Mouse (Mus musculus) neutrophil, adult 5-6 weeks (primary cell): Measurements from ENCODE around the gene Numb. TPM values are rescaled to one million over a fixed set of nuclear protein-coding genes. Genes with fewer than 3 reads are reported as not detected.

Experiments used
- ATAC-seq: fragments of 151-379, 151-347 bp; 2 replicates; pipeline ENCODE4 v1.8.0; 2017; ENCODE audit warnings: mild to moderate bottlenecking, moderate TSS enrichment; ENCODE audit not compliant: insufficient number of reproducible peaks, poor library complexity, low FRiP score, severe bottlenecking; ENCODE audit errors: extremely low read depth
- total RNA-seq: library from RNA; stranded (forward); fragments of 200-1000 nt; gene quantifications from 2 replicates; pipeline ENCODE4 v1.2.3, GENCODE M21; 2017

The Numb gene
- total RNA-seq, 1 experiment from 2014 or later = 86.4 TPM

DNA sequence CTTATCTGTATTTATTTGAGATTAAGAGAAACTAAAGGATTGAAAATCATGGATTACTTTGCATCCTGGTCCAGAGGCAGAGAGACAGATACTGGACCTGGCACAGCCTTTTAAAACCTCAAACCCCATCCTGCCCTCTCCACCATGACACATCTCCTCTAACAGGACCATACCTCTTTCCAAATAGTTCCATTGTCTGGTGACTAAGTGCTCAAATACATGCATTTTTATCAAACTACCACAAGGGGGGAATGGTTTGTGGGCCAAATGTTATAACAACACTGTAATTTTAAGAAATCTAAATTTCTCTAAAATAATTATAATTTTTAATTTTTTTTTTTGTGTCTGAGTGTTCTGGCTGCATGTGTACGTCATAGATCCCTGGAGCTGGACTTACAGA is 57.2 kb downstream of the Numb start:
- no peak for ATAC-seq

GRCm38 (mm10) chr12:83861880-83862279 is 59.9 kb downstream of the Numb start:
- no peak for ATAC-seq

DNA sequence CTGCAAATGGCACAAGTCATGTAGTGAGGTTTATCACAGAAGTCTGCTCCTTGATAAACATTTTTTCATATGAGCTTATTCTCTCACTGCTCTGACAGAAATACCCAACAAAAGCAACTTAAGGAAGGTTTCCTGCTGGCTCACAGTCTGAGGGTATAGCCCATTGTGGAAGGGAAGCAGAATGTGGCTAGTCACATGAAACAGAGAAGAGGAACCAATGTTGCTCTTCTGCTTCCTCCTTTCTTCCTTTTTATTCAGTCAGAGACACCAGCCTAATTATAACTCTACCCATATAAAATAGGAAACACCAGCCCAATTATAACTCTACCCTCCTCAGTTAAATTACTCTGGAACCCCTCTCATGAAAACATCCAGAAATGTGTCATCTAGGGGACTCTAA is 61.0 kb downstream of the Numb start:
- ATAC-seq = peak; percentile 73; the same call in 1 of the 2 replicates

DNA sequence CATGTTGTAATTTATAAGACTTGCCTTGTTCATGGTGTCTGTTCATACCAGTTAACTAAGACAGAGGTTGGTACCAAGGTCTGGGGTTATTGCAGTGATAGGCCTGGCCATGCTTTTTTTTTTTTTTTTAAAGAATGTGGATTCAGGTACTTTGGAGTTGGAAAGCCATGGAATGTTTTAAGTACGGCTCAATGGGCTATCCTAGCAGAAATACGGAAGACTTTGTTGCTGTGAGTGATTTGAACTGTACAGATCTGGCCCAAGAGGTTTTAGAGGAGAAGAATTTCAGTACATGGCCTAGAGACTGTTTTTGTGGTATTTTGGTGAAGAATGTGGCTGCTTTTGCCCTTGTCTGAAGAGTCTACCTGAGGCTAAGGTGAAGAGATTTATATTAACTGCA is 63.7 kb downstream of the Numb start:
- no peak for ATAC-seq

DNA sequence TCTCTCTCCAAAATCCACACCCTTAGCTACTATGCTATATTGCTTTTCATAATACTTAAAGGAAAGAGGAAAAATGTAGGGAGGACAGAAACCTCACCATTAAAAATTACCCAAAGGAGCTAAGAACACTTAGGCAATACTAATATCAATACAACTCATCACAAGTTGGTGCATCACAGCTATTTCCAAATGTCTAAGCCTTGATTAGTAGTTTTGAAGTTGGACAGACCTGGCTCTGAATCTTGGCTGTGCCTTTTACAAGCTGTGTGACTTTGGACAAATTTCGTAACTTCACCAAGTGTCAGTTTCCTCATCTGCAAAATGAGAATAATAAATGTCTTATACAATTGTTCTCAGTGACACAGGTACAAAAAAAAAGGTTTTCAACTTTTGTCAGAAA is 66.5 kb downstream of the Numb start:
- no peak for ATAC-seq

DNA sequence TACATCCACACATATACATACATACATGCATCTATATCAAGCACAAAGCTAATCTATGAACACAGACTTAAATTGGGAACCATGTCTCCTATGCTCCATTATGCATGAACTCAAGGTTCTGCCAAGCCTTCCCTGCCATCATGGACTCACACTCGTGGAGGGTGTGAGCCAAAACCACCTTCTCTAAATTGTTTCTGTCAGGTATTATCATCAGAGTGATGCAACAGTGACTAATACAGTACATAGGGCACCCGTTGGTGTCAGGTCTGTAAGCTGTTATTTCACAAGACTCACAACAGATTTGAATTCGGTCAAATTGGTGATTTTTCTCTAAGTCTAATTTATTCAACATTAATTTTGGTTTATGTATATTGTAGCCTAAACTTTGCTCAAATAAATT is 67.5 kb downstream of the Numb start:
- ATAC-seq = no peak

DNA sequence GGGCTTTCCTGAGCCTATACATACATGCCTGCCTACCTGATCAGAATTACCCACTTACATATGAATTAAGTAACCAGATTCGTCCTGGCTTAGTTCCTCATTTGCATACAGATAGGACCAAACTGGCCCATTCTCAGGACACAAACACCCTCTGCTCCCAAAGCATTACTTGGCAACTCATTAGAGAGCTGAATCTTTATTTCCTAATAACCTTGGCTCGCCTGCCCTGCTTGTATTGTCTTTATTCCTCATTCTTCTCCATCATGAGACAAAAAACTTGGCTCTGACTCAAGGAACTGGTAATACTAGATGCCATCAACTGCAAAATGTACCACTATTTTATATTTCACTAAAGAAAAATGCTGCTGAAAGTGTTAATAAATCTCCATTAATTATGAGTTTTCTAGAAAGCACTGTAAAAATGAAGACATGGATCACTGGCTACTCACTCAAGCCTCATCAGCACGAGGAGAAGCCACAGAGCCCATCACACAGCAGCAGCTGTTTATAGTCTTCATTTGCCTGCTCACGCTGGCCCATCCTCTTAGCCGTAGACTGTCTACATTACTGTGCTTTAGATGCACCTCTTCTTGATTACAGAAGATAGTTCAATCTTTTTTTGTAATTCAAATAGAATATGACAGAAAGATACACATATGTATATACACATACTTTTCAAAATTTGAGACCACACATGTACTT is 69.1 kb downstream of the Numb start:
- ATAC-seq = no peak

GRCm38 (mm10) chr12:83850334-83850733 is 71.4 kb downstream of the Numb start:
- ATAC-seq = no peak

DNA sequence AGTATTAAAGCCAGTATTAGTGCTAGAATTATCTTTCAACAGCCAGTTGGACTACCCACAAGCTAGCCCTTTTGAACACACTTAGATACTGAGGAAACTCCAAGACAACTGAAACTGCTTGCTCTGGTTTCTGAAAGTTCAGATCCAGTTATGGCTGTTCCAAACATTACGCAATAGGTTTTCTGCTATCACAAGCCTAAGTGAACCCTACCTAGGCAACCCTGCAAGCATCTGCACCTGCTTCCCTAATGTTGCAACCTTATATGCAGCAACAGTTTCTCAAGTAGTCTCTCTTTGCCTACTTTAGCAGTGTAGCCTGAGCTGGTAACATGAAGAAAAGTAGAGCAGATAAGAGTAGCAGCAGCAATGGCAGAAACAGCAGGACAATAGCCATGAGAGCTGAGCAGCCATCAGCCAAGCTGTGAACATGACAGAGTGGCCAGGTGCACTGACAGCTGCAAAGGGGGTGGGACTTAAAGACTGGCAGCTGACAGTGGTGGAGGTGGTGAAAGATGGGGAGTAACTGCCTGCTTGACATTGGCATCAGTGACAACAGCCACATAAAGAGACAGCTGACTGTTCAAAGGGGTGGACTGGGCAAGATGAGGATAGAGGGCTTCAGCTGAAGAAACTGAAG is 73.0 kb downstream of the Numb start:
- ATAC-seq = 0 out of 2 replicates have a peak, but pooled peaks have one; percentile 9

GRCm38 (mm10) chr12:83847877-83848276 is 73.9 kb downstream of the Numb start:
- ATAC-seq = no peak

GRCm38 (mm10) chr12:83842678-83843440 is 78.9 kb downstream of the Numb start:
- no peak for ATAC-seq

GRCm38 (mm10) chr12:83841409-83842190 is 80.1 kb downstream of the Numb start:
- no peak for ATAC-seq

DNA sequence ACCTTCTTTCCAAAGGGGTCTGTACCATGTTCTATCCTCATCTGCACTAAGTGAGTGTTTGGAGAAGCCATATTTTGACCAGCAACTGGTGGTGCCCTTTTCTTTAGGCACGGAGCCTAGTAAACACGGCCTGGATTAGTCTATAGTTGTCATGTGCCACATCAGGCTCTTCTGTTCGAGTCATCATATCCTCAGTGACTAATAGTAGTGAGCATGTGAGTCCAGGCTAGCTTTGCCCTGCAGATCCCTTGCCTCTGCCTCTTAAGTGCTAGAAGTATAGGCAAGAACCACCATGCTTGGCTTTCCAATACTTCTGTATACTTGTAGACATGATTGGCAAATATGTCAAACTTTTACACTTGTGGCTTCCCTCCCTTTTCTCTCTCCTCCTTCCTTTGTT is 87.8 kb downstream of the Numb start:
- no peak for ATAC-seq

DNA sequence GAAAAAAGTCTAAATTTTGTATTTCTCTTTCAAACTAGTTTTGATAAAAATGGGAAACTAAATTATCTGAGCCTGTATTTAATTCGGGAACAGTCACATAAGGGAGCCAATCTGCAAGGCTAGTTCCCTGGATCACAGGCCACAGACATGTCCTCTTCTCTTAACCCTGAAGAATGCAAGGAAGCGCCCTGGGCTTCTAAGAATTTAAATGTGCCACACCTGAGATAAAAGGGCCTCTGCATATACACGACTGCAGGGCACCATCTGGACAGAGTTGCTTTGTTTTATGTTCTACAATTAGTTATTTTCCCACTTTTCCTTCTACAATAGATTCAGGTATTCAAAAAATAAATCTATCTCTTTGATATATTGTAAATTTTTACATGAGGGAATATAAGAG is 91.3 kb downstream of the Numb start:
- ATAC-seq = no peak

- no peak for ATAC-seq
Observed at GRCm38 (mm10) chr12:83816616-83817015, 105.1 kb downstream of the Numb start.

DNA sequence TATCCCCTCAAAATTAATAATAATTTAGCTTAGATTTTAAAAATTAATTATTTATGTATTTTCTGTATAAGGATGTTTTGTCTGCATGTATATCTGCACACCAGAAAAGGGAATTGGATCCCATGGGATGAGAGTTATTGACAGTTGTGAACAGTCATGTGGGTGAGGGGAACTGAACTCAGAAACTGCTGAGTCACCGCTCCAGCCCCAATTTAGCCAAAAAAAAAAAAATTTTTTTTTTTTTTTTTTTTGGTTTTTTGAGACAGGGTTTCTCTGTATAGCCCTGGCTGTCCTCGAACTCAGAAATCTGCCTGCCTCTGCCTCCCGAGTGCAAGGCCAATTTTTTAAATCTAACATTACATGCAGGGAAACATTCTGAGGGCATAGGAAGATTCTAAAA is 109.8 kb downstream of the Numb start:
- no peak for ATAC-seq

DNA sequence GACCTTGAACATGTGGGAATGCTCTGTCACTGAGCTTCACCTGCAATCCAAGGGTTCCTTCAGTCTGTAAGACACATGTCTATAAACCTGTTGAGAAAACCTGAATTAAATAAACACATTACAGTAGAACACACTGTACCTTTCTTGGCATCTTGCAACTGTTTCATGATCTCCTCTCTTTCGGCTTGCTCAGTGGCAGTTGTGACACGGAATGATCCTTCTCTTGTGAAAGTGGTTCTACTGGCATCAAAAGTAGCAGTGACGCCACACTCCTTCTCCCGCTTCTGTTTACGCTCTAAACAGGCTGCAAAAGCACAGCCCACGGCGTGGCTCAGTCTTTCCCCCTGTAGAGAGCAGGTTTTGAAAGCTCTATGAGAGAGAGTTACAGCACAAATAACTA is 118.1 kb downstream of the Numb start:
- ATAC-seq = no peak

GRCm38 (mm10) chr12:83800943-83801342 is 120.8 kb downstream of the Numb start:
- no peak for ATAC-seq

DNA sequence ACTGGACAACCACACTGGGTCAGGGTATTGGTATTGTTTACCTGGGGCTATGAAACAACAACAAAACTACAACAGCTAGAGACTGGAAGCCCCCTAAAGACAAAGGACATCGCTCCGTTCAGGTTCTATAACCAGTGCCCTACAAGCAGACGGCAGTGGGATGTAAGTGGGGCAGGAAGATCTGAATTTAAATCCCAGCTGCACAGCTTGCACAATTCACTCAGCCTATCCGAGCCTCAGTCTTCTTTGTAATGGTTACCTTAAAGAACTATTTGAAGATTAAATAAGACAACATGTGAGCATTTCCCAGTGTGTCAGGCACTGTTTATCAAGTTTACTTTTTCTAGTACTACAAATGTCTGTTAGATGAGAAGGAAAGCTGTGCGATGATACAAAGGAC is 123.4 kb downstream of the Numb start:
- no peak for ATAC-seq
